Mouse (Mus musculus) urinary bladder, postnatal 10 days (tissue): ENCODE measurements around the gene Schip1.

Experiments used
- DNase-seq: peaks from one replicate; pipeline ENCODE4 v3.0.0; 2022; ENCODE audit warnings: low spot score

Schip1 gene

DNA sequence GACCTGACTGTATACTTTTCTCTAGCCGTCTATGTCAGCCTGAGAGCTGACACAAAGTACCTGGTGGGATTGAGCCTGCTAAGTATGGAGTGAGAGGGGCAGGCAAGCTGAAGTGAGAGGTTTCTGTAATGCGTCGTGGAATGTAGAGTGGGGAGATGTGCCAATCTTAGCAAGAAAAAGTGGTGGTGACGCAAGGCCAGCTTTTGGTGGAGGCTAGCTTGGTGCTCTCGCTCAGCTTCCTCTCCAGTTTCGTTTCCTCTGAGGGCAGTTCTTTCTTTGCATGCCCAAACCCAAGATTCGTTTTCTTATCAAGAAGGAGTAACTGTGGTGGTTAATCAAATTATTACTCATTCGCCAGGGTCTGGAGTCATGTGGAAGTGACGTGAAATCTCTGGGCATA, 492.3 kb downstream of the Schip1 start:
- no peak for DNase-seq

- no peak for DNase-seq
Measured at GRCm38 (mm10) chr3:68558744-68559143, 494.1 kb downstream of the Schip1 start.

DNA sequence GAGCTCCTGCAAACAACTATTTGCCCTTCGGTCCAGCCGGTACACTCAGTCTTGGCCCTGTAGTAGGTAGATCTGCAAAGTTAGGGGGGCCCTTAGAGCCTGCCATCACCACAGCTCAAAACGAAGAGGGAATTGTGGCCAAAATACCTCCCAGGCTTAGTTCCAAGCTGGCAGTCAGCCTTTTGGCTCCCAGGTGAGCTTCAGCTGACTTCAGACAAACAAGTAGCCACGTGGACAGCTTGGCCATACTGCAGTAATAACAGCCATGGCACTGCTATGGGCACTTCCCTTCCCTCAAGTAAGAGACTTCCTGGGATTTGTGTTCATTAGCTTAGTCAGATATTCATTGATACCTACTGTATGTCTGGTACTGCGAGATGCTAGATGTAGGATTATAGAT, 495.5 kb downstream of the Schip1 start:
- no peak for DNase-seq

- no peak for DNase-seq
Measured at GRCm38 (mm10) chr3:68562838-68563237, 498.2 kb downstream of the Schip1 start.

DNA sequence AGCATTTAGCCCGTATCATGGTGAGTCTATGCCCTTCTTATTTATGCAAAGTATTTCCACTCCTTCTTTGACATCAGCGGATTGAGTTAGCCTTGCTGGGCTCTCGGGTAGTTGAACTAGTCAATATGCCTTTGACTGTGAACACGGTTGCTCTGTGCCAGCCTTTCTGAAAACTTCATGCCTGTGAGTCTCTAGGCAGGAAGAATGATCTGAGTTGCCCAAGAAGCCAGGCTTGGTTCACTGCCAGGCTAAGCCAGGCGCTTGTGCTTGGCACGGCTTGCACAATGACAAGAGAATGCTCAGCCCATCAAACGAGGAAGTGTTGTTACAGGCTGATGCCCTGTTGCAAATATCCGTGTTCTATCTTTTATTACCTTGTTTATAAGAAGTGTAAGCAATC, 499.3 kb downstream of the Schip1 start:
- DNase-seq: no peak

- DNase-seq: no peak
Measured at GRCm38 (mm10) chr3:68564978-68565674, 500.5 kb downstream of the Schip1 start.

DNA sequence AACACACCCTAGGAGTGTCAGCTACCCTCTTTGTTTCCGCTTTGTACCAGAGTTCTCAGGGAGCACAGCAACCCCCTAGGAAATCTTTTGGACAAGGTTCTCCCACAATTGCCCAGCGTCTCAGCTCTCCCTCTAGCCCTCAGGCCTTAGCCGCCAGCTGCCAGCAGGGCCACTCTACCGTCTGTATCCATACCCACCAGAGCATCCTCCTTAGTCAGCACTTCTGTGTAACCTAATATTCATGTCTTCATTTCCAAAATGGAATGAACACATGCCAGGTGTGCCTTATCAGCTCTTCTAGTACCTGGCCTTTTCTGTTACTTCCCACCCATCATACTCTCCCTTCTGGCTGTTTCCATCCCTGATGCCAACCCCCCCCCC, 501.1 kb downstream of the Schip1 start:
- no peak for DNase-seq

GRCm38 (mm10) chr3:68567581-68567980, 503.0 kb downstream of the Schip1 start:
- DNase-seq: no peak

DNA sequence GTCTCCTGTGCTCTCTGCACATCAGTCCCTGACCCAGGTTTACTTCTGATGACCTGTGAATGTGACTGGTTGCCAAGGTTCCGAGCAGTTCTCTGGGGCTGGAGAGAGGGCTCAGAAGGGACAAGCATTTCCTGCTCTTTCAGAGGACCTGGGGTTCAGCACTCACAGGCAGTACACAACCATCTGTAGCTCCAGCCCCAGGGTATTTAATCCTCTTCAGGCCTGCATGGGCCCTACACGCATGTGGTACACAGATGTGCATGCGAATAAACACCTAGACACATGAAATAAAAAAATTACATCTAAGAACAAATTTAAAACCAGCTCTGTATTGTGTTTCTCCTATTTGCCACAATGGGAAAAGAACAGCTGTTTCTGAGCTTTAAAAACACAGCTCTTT, 503.5 kb downstream of the Schip1 start:
- DNase-seq: no peak

DNA sequence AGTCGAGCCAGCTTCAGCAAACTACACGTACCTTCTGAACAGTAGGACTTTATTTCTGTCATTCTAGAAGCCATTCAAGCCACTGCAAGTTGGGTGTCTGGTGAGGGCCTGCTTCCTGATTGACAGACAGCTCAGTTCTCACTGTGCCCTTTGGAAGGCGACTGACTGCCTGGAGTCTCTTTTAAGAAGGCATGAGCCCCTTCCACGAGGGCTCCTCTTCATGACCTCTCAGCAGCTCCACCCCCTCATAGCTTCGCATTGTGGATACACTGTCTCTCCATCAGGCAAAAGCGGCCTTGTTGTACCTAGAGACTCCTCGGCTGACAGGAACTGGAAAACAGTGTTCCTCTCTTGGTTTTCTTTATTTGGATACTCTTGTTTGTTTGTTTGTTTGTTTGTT, 504.1 kb downstream of the Schip1 start:
- no peak for DNase-seq

DNA sequence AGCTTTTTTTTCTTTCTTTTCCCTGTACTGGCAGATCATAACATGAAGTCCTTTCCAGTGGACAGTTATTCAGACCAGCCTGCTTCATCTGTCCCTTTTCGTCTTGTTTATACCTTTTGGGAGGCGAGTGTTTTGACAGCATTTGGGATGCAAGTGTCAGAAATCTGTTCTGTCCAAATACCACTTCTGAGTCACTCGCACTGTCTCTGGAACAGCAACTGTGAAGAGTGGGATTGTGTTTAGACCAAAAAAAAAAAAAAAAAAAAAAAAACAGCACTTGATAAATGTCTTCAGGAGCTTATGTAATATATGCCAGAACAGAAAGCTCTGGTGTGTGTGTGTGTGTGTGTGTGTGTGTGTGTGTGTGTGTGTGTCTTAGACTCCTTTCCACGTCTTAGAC, 505.7 kb downstream of the Schip1 start:
- no peak for DNase-seq

- DNase-seq: no peak
Measured at GRCm38 (mm10) chr3:68572249-68573225, 507.9 kb downstream of the Schip1 start.

DNA sequence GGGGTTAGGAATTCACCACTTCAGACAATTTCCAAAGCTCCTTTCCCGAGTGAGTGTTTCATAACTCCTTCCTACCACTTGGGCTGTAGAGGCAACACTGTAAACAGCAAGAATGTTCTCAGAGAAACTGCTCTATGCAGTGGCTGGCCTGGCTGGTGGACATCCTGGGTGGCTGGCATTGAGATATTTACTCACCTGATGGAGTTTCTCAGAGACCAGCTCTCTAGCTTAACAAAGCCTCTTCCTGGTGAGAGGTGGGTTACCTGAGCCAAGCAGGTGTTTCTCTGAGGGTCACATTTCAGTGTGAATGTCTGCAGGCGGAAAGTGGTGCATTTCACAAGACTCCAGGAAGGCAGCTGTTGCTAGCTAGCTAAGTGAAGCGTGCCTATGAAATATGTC, 508.6 kb downstream of the Schip1 start:
- no peak for DNase-seq

- DNase-seq: no peak
Measured at GRCm38 (mm10) chr3:68574097-68574496, 509.5 kb downstream of the Schip1 start.

GRCm38 (mm10) chr3:68574565-68574964, 510.0 kb downstream of the Schip1 start:
- DNase-seq: no peak

GRCm38 (mm10) chr3:68575636-68576340, 511.2 kb downstream of the Schip1 start:
- no peak for DNase-seq

DNA sequence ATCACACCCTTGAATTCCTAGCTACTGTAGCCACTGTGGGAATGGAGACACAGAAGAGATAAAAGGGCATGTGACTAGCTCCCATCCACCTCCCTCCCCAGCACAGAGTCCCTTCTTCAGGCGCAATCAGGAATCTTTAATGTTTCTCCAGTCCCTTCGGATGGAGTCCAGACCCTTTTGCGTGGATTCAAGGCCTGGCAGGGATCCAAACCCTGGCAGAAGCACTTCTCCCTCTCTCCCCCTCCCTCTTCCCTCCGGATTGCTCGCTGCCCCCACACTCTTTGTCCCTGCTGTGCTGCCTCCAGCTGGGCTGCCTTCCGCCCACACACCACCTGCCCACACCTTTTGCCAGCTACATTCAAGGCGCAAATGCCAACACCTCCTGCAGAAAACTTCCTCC, 511.8 kb downstream of the Schip1 start:
- no peak for DNase-seq

- no peak for DNase-seq
Measured at GRCm38 (mm10) chr3:68576948-68577347, 512.3 kb downstream of the Schip1 start.

DNA sequence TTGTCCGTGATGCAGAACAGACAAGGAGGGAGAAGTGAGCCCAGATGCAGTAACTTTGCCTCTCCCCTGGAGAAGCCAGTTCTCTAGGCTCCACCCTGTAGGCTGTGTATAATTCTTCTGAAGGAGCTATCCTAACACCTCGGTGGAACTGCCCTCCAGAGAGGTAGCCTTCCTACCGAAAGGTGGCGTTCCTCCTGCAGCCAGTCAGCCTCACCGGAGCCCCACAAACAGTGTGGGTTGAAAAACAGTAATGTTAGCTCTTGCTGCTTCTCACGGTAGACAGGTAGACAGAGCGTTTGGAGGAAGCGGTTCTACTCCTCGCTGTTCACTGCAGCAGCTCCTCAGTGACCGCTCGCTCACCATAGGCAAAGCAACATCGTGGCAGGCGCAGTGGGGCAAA, 517.0 kb downstream of the Schip1 start:
- no peak for DNase-seq

GRCm38 (mm10) chr3:68582103-68582740, 517.6 kb downstream of the Schip1 start:
- DNase-seq: no peak

DNA sequence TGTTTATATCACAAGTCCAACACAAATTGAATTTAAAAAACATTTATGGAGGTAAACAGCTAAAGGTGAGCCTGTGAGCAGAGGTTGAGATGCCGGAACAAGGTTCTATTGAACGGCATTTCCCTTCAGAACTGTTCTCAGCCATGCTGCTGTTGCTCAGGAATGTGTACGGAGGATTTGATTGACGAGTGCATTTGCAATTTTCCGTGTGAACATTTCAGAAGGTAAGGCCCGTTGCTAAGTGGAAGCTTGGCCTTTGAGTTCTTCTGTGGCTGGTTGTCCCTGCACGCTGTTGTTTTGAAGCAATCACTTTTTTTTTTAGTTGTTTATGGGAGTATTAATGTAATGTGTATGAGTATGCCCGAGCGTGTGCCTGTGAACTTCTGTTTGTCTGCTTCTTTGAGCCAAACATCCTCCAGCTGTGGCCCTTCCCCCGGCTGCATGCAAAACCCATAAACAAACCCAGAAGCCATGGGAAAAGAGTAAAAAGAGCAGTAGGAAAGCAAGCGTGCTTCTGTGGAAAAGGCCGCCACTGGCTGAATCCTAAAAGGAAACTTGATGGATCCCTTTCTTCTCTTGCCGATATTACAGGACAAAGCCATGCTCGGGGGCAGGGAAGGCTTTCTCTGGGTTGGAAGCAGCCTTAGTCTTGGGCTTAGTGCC, 518.6 kb downstream of the Schip1 start:
- DNase-seq: no peak
